Mouse (Mus musculus) brain, embryonic 14.5 days (tissue): ENCODE results near the gene Phyh. TPM values are rescaled to one million over a fixed set of nuclear protein-coding genes. Genes with fewer than 3 reads are reported as not detected.

Experiments used
- DNase-seq: peaks from one replicate; pipeline ENCODE4 v3.0.0-alpha.2; 2011; ENCODE audit warnings: low read depth
- CTCF ChIP-seq: fragments of 200-500 bp; IDR thresholded peaks from 2 replicates; pipeline ENCODE4 v1.5.1; 2012; ENCODE audit warnings: inconsistent platforms, mild to moderate bottlenecking, moderate library complexity, borderline replicate concordance; ENCODE audit not compliant: insufficient read depth, insufficient read length; ENCODE audit errors: extremely low read depth
- POLR2A ChIP-seq: fragments of 200-500 bp; IDR thresholded peaks from 2 replicates; pipeline ENCODE4 v1.6.1; 2012; ENCODE audit warnings: mild to moderate bottlenecking, inconsistent platforms, borderline replicate concordance; ENCODE audit not compliant: poor library complexity, insufficient read depth, insufficient read length, severe bottlenecking; ENCODE audit errors: extremely low read depth
- polyA plus RNA-seq: library from polyadenylated mRNA; depleted of rRNA; stranded (reverse); fragments of >200 nt; gene quantifications from 2 replicates; pipeline ENCODE4 v1.2.3, GENCODE M21; 2012

Gene Phyh
- polyA plus RNA-seq, 1 experiment, result 33.9 TPM

GRCm38 (mm10) chr2:4900624-4901023 is 18.2 kb upstream of the Phyh start:
- TF ChIP-seq CTCF, result no peak
- TF ChIP-seq POLR2A, result no peak
- no peak for DNase-seq

- DNase-seq, result no peak
- TF ChIP-seq POLR2A (no peak), CTCF (no peak)
These were observed 16.5 kb upstream of the Phyh start for GRCm38 (mm10) chr2:4902346-4902745.

DNA sequence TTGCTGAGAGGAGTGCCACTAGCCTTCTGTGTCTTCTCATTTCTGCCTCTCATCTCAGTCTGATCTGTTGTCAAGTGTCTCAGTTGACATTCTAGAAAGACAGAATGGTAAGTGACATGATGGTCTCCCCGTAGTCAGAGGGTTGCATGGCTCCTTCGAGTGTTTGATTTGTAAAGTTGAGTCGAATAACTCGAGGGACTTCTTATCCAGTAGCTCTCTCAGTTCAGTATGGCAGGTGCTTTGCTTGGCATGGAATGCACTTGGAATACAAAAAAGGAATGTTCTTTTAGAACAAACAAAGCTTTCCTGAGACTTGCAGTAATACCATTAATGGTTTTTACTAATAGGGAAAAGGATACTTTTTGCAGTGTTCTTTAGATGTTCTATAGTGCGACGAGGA is 11.7 kb upstream of the Phyh start:
- DNase-seq, result no peak
- TF ChIP-seq CTCF, result no peak
- no peak for TF ChIP-seq POLR2A

DNA sequence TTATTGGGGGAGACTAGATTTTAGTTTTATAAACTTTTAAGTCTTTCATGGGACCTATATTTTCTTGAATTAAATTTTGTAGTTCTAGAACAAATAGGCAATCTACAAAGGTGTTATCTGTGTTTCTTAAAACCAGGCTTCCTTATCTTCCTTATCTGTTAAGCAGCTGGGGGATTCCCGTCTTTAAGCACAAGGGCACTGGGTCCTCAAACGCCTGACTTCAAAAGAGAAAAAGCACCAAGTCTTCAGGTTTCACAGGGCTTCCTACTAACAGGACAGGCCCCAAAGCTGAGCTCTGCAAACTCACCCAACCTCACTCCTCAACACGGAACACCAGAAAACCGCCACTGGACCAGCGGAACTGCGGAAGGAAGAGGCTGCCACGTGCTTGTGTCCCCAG is 10.9 kb upstream of the Phyh start:
- TF ChIP-seq POLR2A, result no peak
- no peak for TF ChIP-seq CTCF

DNA sequence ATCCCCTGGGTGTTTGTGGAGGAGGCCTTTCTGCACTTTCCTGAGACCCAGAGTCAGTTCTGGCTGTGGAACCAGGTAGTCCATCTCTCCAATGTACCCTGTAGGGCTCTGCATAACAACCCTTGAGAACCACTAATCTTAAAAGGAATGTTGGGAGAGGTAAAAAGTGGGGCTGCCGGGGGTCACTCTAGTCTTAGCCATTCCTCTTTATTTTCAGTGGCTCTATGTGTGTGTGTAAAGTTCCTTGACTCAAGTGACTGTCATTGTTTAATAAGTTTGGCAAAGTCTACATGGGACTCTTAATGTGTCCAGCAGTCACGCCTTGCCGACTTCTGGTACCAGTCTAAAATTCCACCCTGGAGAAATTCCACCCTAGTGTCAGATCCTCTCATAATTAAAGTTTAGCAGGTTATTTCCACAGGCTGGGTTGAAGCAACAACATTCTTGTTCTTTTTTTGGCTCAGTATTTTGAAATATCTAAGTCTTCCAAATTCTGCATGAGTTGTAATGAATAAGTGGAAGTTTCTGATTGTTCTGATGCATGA is 10.0 kb upstream of the Phyh start:
- DNase-seq, result no peak

More for the DNA sequence above, 10.9 kb upstream of the Phyh start:
- no peak for DNase-seq

DNA sequence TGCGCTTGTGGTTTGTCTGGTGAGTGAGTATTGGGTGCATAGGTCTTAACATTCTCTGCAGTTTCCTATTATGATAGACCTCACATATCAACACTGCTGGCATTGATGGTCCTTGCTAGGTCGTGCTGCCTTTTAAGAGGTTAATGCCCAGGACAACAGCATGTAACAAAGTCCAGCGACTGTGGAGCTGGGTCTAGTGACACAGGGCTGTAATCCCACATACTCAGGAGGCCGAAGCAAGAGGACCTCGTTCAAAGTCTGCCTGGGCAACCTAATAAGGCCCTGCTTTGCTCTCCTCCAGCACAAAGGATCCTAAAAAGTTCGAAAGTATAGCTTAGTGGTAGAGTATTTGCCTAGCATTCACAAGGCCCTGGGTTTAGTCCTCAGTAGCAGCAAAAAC is 8.9 kb upstream of the Phyh start:
- DNase-seq, result no peak
- no peak for TF ChIP-seq POLR2A
- no peak for TF ChIP-seq CTCF

More for the DNA sequence above, 10.0 kb upstream of the Phyh start:
- no peak for TF ChIP-seq CTCF
- no peak for TF ChIP-seq POLR2A

DNA sequence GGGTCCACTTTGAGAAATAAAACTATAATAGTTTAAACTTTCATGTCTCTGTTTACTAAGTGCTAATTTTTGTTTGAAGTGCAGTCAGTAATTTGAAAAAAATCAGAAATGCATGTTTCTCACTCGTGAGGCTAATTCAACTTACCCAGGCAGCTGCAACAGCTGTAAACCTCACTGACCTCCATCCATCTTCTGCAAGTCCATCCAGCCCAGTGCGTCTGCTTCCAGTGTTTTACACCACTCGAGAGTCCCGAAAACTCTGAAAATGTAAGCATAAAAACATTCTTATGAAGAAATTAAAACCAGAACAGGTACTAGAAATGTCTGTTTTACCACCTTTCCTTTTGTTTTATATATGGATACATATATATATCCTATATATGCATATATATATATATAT is 8.3 kb upstream of the Phyh start:
- no peak for TF ChIP-seq CTCF
- no peak for TF ChIP-seq POLR2A
- no peak for DNase-seq

DNA sequence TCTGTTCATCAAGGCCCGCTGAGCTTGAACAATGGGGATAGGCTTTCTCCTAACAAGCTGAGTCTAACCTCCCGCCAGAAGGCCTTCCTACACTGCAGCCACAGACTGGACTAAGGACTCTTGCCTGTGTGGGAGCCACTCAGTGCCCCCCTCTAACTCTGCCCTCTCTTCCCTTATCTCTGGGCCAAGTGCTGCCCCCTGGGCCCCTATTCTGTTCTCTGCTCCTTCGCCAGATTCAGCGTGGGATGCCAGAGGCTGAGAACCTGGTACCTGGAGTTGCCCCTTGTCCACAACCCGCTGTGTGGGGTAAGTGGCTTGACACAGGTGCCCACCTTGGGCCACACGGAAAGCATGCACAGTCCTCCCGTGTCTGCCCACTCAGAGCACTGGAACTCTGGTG is 4.9 kb upstream of the Phyh start:
- DNase-seq, result no peak
- TF ChIP-seq CTCF, result no peak
- no peak for TF ChIP-seq POLR2A

- TF ChIP-seq CTCF (no peak), POLR2A (no peak)
- no peak for DNase-seq
These were observed 2.8 kb upstream of the Phyh start for GRCm38 (mm10) chr2:4916037-4916436.

DNA sequence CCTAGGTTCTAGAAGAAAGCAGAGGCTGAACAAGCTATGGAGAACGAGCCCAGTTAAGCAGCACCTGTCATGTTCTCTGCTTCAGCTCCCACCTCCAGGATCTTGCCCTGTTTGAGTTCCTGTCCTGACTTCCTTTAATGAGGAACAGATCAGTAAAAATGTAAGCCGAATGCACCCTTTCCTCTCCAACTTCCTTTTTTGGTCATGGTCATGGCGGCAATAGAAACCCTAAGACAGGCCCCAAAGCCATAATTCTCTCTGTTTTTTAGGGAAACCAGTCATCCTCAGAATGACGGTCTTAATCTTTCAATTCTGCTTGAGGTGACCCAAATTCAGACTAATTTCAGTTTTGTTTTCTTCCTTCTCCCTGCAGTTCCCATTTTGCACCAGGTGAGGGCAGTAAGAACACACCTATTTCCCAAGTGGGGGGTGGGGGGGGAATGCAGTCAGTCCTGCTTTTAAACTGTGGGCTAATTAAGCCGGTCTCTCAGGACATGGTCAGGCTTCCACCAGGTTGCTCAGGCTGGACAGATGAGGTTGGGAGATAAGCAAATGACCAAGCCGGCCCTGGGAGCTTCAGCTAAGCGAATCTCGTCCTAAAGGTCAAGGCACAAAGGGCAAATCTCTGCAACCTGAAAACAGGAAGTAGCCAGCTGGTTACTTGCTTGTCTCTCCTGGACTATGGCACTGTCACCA is 1.3 kb upstream of the Phyh start:
- TF ChIP-seq CTCF (peak; percentile 78), POLR2A (no peak)
- DNase-seq, result peak; percentile 71

DNA sequence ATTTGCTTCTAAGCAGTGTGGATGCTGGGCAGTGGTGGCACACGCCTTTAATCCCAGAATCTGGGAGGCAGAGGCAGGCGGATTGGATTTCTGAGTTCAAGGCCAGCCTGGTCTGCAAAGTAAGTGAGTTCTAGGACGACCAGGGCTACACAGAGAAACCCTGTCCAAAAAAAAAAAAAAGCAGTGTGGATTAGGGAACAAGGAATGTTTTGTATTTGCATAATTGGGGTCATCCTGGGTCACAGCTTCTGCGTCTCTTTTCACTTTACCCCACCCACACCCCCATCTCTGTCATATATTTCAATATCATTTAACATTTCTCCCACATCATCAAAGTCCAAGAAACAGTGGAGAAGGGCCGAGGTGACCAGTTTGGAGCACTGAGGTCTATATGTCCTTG is 2.2 kb downstream of the Phyh start:
- TF ChIP-seq CTCF (no peak), POLR2A (no peak)

DNA sequence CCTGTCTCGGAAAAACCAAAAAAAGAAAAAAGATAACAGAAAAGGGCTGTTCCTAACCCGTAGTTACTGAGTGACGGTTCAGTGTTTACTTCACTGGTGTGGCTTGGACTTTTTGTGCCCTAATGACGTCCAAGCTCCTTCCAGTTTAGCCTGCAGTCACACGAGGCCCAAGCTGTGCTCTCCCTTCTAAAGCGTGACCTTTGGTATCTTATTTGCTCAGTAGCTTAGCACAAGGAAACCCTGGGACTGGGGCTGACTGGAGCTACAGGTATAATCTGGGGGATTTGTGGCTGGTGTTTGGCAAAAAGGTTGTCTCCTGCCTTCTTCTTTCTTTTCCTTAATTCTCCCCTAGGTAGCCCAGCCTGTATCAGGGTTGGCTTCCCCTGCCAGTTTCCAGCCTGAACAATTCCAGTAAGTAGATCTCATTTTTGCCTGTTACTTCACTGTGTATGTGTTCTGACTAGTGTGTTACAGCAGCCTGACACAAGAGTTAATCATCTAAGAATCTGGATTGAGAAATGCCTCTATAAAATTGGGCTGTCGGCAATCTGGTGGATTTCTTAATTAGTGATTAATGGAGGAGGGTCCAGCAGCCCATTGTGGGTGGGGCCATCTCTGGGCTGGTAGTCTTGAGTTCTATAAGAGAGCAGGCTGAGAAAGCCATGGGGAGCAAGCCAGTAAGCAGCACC is 3.8 kb downstream of the Phyh start:
- TF ChIP-seq CTCF, result no peak
- no peak for TF ChIP-seq POLR2A
- no peak for DNase-seq

More for the DNA sequence above, 2.2 kb downstream of the Phyh start:
- DNase-seq, result no peak

GRCm38 (mm10) chr2:4927391-4927790 is 8.6 kb downstream of the Phyh start:
- DNase-seq, result no peak
- TF ChIP-seq POLR2A, result no peak
- no peak for TF ChIP-seq CTCF
